Mouse (Mus musculus) left cerebral cortex, adult 11 months (tissue): ENCODE data around the gene Astn2.
A peak's percentile ranks its signal among the peaks of the same experiment; 100 is the strongest.

Experiments
- DNase-seq: peaks from one replicate; pipeline ENCODE4 v3.0.0; 2022; ENCODE audit warnings: low spot score

Gene Astn2

DNA sequence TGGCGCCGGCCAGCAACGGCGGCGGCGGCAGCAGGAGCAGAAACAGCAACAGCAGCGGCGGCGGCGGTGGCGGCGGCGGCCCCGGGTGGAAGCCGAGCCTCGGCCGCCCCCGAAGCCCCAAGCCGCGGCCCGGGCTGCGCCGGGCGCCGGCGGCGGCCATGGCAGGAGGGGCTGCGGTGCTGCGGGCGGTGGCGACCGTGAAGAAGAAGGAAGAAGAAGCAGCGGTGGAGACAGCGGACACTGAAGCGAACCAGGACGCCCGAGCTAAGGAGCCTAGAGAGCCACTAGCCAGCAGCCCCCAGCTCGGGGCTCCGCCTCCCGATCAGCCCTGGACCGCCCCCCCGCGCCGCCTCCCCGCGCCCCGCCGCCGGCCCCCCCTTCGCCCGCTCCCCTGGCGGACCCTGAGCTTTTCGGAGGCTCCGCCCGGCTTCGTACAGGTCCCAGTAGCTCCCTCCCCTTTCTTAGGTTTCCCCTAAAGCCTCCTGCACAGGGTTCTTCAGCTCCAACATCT is at the start of gene Astn2:
Gene Astn2, minus strand, starts transcription at position 411 of the 511 bp plus-strand sequence.
- no peak for DNase-seq

- DNase-seq = no peak
These were observed 45.7 kb upstream of the Astn2 start for GRCm38 (mm10) chr4:66450115-66450514.

- no peak for DNase-seq
These were observed 26.8 kb upstream of the Astn2 start for GRCm38 (mm10) chr4:66431256-66431655.

DNA sequence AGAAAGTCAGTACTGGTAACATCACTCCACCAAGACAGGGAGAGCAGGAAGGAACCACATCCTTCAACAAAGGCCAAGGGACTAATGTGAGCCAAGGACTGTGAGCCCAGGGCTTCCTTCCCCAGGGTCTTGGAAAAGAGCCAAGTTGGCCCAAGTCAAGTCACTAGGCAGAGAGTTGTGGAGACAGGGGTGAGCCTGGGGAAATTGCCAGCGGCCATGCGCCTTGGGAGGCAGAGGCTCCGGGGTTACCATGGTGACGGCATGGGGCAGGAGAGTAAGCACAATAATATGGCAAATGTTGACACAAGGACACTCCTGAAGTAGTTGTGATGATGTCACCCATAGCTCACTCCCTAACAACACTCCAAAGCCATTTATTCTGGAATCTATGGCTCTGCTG is 21.4 kb upstream of the Astn2 start:
- no peak for DNase-seq

DNA sequence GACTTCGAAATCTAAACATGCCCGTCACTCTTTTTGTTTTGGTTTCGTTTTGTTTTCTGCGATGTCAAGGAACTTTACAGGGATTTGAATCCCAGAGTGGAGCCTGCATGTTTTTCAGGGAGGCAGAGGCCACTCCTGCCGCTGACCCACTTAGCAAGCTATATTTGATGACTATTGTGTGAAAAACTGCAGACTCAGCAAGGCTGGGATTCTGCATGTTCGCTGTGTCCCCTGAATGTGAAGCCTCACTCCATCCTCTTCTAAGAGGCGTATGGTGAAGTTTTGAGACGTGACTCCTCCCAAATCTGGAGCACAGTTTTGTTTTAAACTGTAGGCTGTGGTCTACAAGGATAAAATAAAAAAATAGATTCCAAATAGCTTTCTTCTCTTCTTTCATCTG is 10.4 kb upstream of the Astn2 start:
- DNase-seq = no peak

GRCm38 (mm10) chr4:66405086-66405485 is 675 bp upstream of the Astn2 start:
- DNase-seq = no peak

DNA sequence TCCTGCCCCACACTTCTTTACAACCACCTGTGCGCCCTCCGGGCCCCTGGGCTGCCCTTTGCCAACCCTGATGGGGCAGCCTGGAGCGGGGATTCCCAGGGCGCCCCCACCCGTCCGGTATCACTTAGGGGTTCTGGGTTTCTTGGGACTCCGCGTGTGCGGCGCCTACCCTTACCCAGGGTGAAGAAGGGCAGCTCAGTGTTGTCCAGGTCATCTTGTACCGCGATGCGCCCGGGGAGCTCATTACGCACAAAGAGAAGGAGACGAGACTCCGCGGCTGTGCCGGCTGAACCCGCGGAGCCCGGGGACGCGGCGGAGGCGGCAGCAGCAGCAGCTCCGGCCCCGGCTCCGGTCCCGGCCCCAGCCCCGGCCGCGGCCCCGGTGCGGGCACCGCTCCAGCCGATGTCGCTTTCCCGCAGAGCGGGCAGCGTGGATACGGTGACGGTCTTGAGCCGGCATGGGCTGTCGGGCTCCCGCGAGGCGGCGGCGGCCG is 657 bp downstream of the Astn2 start:
- DNase-seq = no peak

GRCm38 (mm10) chr4:66403116-66403707 is 1.2 kb downstream of the Astn2 start:
- DNase-seq = no peak

DNA sequence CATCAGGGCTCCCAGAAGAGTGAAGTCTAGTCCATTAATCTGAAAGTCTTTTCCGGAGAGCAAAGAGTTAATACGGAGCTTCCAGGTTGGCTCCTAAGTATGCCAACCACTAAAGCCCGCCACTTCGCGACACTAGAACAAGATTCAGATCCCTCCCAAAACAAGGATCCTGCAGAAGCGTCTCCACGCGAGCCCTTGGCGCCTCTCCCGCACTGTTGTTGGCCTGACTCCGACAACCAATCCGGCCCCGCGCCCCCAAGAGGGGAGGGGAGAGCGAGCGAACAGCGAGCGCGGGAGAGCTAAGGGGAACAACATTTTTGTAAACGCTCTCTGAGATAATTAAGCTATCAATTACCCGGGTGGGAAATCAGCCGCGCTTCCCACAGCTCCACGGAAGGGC is 1.8 kb downstream of the Astn2 start:
- DNase-seq = no peak

- no peak for DNase-seq
These were observed 3.2 kb downstream of the Astn2 start for GRCm38 (mm10) chr4:66401186-66401681.

DNA sequence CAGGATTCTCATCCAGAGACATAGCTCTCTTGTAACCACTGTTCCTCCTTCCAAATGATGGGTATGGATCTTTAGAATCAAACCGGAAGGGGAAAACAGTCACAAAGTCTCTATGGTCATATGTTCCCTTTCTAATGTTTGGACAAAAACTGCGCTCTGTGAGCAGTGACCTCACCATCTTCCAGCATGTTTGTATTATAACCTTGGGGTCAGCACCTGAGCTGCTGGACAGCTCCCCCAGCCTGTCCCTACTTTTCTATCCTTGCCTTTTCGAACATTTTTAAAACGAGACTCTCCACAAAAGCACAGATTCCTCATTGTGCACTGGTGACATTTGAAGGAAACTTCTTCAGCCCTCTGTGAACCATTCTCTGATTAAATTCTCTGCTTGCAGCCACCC is 5.3 kb downstream of the Astn2 start:
- no peak for DNase-seq

DNA sequence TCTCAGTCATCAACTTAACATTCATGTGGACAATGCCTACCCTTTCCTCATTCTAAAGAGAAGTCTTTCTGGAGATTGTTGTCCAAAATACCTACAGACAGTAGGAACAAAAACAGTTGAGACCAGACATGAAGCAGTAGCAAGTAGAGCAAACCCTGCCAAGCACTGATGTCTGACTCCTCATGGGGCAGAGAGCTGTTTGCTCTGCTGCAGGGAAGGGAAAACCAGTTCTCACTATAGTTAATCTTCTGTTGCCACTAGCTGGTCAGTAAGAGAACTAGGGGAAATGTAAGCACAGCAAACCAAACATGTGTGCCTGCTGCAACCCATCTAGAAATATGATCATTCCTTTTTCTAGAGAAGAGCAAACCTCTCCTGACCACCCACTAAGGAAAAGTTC is 7.2 kb downstream of the Astn2 start:
- DNase-seq = no peak

DNA sequence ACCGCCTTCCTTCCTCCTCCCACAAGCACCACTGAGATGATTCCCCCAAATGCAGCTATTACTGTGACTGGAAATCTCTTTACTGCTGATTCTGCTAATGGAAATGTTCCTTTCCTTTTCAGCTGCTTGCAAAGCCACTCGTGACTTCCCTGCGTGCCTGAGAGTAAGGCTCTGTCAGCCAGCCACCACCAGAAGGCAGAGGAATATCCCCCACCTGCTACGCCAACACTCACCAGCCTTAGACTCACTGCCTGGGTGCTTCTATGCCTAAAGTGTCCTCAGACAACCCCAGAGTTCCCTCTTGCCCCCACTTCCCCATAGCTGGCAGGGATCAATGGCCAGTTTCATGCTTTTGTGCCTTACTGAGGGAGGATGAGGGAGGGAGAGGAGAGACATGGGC is 11.1 kb downstream of the Astn2 start:
- no peak for DNase-seq

DNA sequence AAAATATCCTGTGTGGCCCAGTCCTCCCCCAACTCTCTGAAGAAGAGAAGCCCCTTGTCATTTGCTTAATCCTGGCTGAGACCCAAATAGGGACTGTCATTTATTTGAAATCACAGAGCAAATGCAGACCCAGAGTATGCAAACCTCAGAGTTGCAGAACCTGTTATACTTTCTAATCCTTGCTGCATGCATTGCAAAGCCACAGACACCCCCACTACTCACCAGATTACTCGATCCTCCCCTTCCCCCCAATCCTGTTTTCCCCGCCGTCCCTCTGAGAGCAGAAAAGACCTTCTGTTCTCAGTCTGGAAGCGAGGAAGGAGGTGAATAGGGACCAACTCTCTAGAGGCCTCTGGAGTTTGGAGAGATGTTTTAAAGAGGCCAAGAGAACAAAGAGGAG is 13.9 kb downstream of the Astn2 start:
- no peak for DNase-seq

GRCm38 (mm10) chr4:66378586-66378985 is 25.8 kb downstream of the Astn2 start:
- DNase-seq = no peak

GRCm38 (mm10) chr4:66370557-66371071 is 33.8 kb downstream of the Astn2 start:
- DNase-seq = peak; percentile 14

GRCm38 (mm10) chr4:66365500-66365899 is 38.9 kb downstream of the Astn2 start:
- no peak for DNase-seq

- DNase-seq = no peak
These were observed 59.8 kb downstream of the Astn2 start for GRCm38 (mm10) chr4:66344632-66345031.

- no peak for DNase-seq
These were observed 67.0 kb downstream of the Astn2 start for GRCm38 (mm10) chr4:66337443-66337842.

- DNase-seq = no peak
These were observed 73.7 kb downstream of the Astn2 start for GRCm38 (mm10) chr4:66330600-66331285.

DNA sequence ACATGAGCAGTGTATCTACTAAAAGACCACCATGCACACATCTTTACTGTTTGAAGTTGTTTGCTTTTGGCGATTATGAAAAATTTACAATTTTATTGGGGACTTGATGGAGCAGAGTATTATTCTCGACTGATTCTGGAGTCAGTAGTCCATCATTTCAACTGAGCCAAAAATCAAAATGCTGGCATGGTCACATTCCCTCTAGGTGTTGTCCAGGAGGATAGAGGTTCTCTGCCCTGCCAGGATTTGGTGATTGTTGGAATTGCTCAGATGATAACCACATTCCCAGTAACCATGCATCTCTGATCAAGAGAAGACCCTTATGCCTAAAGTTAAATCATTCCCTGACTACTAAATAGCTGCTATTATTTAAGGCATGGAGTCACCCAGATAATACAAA is 83.4 kb downstream of the Astn2 start:
- DNase-seq = no peak

DNA sequence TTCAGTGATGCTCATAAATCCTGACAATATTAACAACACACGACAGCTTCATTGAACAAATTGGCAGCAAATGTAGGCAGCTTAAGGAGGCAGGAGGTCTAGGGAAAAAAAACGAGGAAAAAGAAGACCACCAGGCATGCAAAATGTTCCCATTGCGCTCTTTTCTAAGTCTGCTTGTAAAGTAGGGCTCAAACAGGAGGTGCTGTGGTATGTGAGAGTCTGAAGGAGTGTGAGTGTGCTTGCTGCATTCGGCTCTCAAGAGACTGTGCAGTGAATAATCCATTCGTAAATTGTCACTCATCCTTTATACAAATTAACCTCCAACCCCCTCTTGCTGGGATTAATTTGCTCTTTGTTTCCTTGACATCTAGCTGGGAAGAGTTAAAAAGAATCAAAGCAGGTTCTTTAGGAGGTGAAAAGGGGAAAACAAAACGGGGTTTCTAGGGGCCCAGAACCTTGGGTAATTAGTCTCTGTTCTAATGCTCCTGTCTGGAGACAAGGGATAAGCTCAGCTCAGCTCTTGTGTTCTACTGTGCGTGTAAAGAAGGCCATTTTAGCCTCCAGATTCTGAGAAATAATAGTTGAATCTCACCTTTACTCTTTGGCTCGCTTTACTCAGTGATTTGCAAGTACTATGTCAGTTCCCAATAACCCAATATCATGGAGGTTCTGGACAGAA is 89.5 kb downstream of the Astn2 start:
- no peak for DNase-seq

DNA sequence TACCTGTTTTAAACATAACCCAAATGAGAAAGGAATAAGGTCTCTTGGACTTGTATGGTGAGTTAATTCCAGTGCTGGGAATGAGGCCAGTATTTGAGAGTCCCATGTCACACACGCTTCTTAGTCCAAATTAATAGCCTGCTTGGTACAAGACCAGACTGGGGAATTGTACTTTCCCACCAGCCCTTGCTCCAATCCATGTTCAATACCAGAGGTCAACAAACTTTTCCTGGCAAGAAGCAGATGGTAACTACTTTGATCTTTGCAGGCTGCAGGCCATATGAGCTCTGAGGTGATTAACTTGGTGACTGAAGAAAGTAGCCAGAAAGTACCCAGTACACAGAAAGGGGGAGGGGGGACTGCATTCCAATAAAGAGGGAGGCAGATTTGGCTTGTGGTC is 91.7 kb downstream of the Astn2 start:
- DNase-seq = no peak
